Mouse (Mus musculus) naive thymus-derived CD4-positive, alpha-beta T cell, adult 2 months (primary cell): ENCODE results near the gene Gm37240.
"Not testable (repeated sequence)": the region's sequence is repeated elsewhere in the genome, so short reads cannot be mapped to it uniquely, and the experiment has no call there.

Source experiments
- DNase-seq: peaks from one replicate; pipeline ENCODE4 v3.0.0-alpha.2; 2011; ENCODE audit warnings: low read depth

Gm37240 gene

DNA sequence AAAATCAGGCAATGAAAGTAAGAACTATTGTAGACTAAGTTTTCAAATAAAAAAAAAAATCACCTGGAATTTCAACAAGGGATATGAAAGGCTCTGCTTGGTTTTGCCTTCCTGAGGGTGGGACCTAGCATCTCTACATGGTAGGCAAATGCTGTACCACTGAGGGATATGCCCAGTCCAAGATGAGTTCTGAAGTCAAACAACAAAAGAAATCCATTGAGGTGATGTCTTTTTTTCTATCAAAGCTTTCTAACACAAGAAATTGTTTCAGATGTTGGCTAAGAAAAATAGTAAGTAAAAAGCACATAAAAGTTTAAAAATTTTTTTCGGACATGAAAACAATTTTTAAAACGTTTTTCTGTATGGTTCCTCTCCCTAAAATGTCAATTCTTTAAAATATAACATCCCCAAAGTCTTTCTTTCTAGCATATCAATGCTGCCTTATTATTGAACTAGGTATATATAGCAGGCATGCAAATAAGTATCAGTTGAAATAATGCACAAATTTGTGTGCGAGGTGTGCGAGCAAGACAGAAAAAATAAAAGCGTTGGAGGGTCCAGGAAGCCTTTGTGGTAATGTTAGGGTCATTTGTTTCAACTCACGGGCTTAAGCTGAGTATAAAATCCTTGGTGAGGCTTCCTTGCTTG, 314.0 kb downstream of the Gm37240 start:
- peak; percentile 4 for DNase-seq

DNA sequence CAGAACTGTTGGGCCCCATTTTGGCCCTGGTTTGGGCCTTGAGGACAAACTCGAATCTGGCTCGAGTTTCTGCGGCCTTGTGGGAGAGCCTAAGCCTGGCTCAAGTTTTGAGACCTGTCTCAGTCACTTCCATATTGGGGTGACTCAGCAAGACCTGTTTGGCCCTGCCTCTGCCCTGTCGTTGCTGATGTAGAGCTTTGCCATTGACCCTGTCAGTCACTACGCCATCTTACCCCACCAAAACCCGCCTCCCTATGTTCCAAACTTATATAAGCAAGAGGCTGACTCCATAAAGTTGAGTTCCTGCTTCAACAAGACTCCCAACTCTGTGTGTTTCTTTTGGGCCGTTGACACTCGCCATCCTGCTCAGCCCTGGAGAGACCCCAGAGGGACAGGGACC, 314.8 kb downstream of the Gm37240 start:
- not testable (repeated sequence) for DNase-seq

DNA sequence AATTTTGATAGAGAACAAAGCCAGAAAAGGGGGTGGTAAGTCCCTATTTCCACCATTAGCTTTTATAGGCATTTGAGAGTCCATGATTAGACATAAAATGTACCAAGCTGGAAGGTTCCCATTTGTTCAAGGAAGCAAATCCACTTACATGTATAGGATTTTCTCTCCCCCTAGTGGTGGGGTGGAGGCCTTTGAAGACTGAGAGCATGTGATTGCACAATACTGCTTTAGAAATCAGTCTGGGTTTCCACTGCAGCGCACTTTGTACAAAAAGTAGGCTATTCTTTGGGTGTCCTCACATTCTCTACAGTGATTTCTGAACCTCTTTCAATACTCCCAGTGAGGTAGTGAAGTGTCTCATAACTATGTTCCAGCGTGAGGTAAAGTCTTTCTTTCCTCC, 316.0 kb downstream of the Gm37240 start:
- DNase-seq = peak; percentile 52

GRCm38 (mm10) chr3:85564603-85565002, 322.7 kb downstream of the Gm37240 start:
- DNase-seq = no peak

DNA sequence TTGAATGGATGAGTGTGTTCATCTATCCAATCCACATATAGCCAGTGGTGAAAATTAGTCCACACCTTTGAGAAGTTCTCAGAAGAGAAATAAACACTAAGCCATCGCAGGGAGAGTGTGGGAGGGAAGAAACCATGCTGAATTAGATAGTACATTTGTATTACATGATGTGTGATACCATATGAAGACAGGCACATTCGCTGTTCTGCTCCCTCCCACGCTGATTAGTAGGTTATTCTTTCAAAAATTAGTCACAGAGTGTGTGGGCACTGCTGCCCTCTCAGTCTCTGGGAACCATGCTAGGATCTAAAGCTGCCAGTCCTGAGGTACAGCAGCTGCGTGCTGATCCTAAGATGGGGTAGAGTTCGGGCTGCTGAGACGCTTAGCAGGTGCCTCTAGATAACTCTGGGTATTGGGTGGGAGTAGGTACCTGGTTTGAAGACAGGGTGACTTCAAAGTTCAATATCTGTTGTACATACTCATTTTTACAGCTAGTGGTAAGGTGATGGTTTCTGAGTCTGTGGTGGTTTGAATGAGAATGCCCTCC, 333.5 kb downstream of the Gm37240 start:
- DNase-seq = no peak

DNA sequence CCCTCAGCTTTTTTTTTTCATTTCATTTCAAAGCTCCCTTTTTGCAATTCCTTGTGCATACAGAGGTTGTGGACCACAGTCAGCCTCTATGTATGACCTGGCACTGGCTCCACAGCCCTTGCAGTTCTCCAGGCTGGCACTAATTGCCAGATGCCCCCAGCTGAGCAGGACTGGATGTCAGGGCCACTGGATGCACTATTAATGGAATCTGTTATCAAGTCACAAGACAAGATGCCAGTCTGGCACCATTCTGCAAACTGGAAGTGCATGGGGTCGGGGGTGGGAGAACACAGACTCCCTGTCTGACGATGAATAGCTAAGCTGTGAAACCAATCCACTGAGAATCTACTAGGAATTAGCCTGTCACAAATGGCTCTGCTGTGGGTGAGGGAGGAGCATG, 336.0 kb downstream of the Gm37240 start:
- no peak for DNase-seq

DNA sequence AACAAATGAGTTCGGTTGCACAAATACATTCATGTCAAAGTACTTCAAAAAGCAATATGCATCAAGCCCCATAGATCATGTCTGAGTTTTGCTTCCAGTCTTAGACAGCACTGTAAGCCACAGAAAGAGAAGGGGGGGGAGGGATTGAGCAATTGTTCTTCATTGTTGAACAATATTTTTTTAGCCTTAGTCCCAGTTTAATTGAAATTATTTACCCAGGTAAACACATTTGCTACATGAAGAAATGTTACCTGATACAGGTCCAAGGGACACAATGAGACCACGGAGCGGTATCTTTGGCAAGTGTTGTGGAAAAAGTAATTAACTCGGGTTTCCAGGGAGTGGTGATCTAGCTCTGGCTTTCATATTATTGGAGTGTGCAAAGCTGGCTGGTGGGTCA, 337.0 kb downstream of the Gm37240 start:
- no peak for DNase-seq

GRCm38 (mm10) chr3:85543652-85544051, 343.7 kb downstream of the Gm37240 start:
- peak; percentile 8 for DNase-seq

GRCm38 (mm10) chr3:85542765-85543164, 344.6 kb downstream of the Gm37240 start:
- no peak for DNase-seq

- DNase-seq = no peak
Measured at GRCm38 (mm10) chr3:85535621-85536520, 351.4 kb downstream of the Gm37240 start.

DNA sequence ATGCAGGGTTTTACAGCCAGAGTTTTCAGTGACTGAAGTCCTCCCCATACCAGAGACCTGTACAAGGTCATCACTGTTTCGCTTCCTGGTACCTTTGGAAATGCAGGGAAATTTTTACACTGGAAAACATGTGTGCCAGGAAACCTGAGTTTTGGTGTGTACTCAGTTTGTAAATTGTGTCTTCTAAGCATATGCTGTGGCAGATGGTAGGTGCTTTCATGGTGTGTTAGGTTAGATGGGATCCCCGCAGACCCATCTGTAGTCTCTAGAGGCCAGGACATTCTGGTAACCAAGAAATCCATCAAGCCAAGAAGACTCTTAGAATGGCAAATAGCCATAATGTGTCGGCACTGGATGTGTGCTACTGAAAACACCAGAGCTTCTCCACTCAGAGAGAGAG, 352.3 kb downstream of the Gm37240 start:
- DNase-seq = no peak

DNA sequence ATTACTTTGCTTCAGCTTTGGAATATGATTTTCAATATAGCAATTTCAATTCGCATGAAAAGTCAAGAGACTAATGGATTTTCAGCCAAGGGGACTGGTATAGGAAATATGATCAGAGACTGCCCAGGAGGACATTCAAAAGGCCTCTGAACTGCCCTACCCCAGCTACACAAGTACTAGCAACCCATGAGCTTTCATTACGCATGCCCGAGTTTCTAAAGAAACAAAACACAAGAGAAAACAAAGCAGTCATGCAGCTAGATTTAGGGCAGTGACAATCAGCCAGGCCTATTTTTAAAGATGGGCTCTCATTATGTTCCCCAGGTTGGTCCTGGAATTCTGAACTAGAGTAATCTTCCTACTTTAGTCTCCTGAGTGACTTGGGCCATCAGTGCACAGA, 354.9 kb downstream of the Gm37240 start:
- DNase-seq = no peak

GRCm38 (mm10) chr3:85530601-85531161, 356.6 kb downstream of the Gm37240 start:
- no peak for DNase-seq

- no peak for DNase-seq
Measured at GRCm38 (mm10) chr3:85521311-85521907, 365.9 kb downstream of the Gm37240 start.

- no peak for DNase-seq
Measured at GRCm38 (mm10) chr3:85518668-85519067, 368.6 kb downstream of the Gm37240 start.

- no peak for DNase-seq
Measured at GRCm38 (mm10) chr3:85518072-85518471, 369.2 kb downstream of the Gm37240 start.

DNA sequence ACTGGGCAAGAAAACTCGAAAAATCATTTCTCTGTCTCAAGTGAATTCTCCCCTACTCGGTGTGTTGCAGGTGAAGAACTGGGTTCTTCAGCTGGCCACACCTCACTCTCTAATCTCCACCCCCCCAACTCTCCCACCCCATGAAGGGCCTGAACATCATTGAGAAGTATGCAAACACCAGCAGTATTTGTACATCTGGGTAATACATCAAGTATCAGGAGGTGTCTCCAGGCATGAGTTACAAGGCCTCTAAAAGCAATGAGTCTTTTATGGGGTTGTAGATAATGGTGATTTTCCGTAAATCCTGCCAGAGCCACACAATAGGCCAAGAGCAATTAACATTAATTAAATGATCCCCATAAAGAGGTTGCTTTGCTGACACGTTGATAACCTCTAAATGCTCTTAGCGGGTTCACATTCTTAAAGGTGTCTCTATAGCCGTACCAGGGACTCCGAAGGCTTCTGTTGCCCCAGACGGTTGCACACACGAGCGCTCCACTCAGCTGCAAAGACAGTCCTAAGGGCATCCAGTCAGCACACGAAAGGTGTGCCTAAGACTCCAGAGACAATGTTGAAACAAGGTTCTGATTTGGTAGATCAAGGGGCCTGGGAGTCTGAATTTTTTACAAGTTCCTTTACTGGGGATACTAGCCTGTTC, 370.4 kb downstream of the Gm37240 start:
- no peak for DNase-seq

GRCm38 (mm10) chr3:85514700-85515099, 372.6 kb downstream of the Gm37240 start:
- DNase-seq = no peak

DNA sequence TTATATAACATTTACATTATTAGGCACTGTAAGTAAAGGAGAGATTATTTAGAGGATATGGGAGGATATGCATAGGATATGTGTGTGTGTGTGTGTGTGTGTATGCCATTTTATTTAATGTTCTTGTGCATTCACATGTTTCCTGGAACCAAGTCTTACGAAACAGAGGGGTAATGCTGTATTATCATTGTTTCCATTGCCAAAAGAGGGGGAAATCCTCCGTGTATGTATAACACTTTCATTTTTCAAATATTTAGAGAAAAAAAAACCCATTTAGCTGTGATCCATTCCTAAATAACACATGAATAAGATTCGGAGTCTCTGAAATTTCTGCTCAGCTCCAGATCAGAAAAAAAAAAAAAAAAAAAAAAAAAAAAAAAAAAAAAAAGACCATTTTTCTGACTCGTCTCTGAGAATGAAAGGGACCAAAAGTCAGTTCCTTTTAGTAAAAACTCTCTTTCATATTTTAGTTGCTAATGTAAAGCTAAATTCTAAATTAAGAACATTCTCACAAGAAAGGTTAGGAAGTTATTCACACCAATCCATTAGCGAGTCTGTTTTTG, 378.5 kb downstream of the Gm37240 start:
- DNase-seq = no peak

- no peak for DNase-seq
Measured at GRCm38 (mm10) chr3:85500096-85500495, 387.2 kb downstream of the Gm37240 start.

GRCm38 (mm10) chr3:85496146-85496545, 391.2 kb downstream of the Gm37240 start:
- DNase-seq = no peak

- DNase-seq = no peak
Measured at GRCm38 (mm10) chr3:85493796-85494195, 393.5 kb downstream of the Gm37240 start.
